ENCODE assay signal across 8 mouse cellular contexts in the genomic region with DNA sequence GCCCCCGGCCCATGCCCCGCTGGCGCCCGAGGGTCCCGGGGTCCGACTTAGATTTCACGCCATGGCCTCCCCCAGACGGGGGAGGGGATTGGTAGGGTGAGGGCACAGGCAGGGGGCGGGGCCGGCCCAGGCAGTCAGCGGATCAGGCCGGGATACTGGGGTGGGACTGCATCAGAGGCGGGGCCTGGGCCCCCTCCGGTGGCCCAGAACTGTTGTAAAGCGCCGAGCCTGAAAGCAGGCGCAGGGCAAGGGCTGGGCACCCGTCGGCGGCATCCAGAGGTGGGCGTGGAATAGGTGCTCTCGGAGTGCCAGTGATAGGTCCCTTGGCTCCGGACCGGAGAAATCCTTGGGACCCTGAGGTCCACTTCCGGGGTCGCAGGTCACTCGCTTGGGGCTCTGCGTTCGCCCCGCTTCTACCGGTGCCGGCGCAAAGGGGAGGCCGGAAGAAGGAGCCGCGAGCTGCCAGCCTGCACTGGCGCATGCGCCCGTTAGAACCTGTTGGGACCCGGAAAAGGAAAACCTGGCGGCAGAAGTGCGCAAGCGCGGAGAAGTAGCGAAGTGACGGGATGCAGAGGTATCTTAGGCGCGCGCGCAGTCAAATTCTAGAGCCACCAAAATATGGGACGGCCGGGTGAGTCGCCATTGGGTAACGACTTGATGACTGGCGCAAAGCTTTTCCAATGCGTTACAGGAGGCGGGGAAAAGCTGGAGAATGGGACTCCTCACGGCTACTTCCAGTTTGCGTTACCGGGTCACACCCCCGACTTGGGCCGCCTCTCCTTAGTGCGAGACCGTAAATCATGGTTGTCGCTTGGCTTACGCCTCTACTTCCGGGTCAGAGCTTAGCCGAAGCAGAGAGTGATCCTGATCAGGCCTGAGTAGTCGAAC. TPM values are rescaled to one million over a fixed set of nuclear protein-coding genes. Genes with fewer than 3 reads are reported as not detected.
DNase-seq lines count a peak whose midpoint lies in the region; ATAC-seq and TF ChIP-seq lines count a peak whose summit lies in the region.

Gene Map3k11 (plus strand): TSS at position 543 of the 888 bp plus-strand sequence.
Gene Pcnx3 (minus strand): TSS at position 709 of the 888 bp plus-strand sequence.

- H3K27ac ChIP-seq in embryonic facial prominence, embryonic 14.5 days (replicated peaks; ENCODE audit: low read depth, low read length) = peak within 1 kb of the TSS; percentile 97
- peak within 1 kb of the TSS; percentile 97 for H3K27ac ChIP-seq in heart, adult 2 months
- peak within 1 kb of the TSS; percentile 95 for H3K27ac ChIP-seq in limb, embryonic 13.5 days
- H3K27ac ChIP-seq in midbrain, embryonic 16.5 days (ENCODE audit: low read length) = peak within 1 kb of the TSS; percentile 79

- DNase-seq in 3T3-L1 (ENCODE audit: low read depth, low spot score) = peak; percentile 100
- peak; percentile 93 for DNase-seq in adrenal gland, postnatal 4 days (ENCODE audit: low spot score in 2 of 2)
- peak; percentile 100 for DNase-seq in embryonic facial prominence, embryonic 14.5 days (ENCODE audit: low spot score)
- DNase-seq in heart, adult 2 months = peak; percentile 93 to 99
- peak; percentile 99 for DNase-seq in kidney, adult 8-10 months
- peak; percentile 91 to 96 for DNase-seq in spleen, postnatal 10 days (ENCODE audit: low spot score in 2 of 2)

- peak within 1 kb of the TSS; percentile 88 for H3K4me3 ChIP-seq in embryonic facial prominence, embryonic 14.5 days (ENCODE audit: low read depth, low read length)
- H3K4me3 ChIP-seq in heart, adult 2 months = peak within 1 kb of the TSS; percentile 94
- H3K4me3 ChIP-seq in limb, embryonic 13.5 days = peak within 1 kb of the TSS; percentile 72
- peak within 1 kb of the TSS; percentile 70 for H3K4me3 ChIP-seq in midbrain, embryonic 16.5 days (ENCODE audit: low read depth, low read length)

- H3K36me3 ChIP-seq in embryonic facial prominence, embryonic 14.5 days (ENCODE audit: control insufficient read depth, insufficient read depth, low read length) = peaks cover 53% of the 10 kb centered on the region
- H3K36me3 ChIP-seq in heart, adult 2 months (ENCODE audit: control insufficient read depth, insufficient read depth, low read length) = no peaks in the 10 kb centered on the region
- H3K36me3 ChIP-seq in limb, embryonic 13.5 days = peaks cover 59% of the 10 kb centered on the region
- H3K36me3 ChIP-seq in midbrain, embryonic 16.5 days (ENCODE audit: control insufficient read depth, insufficient read depth, low read length) = peaks cover 22% of the 10 kb centered on the region

- peak; percentile 67; the same call in 1 of the 2 replicates for TF ChIP-seq EP300 in heart, adult 2 months (IDR thresholded peaks at IDR 0.05; ENCODE audit: insufficient read depth, low read depth, low read length)

- intact Hi-C loops in heart, adult 2 months (cut with DNase I) = loop anchor here (1.0 to 10.0 kb wide), 4 partner anchors 25 to 304 kb away; partner anchors contain the start of genes Kat5, Sart1 and Sipa1

- H3K4me2 ChIP-seq in embryonic facial prominence, embryonic 14.5 days (ENCODE audit: low read depth, low read length) = peak within 1 kb of the TSS; percentile 96
- peak within 1 kb of the TSS; percentile 99 for H3K4me2 ChIP-seq in limb, embryonic 13.5 days (replicated peaks)
- H3K4me2 ChIP-seq in midbrain, embryonic 16.5 days (ENCODE audit: low read length) = peak within 1 kb of the TSS; percentile 98

- H3K9ac ChIP-seq in embryonic facial prominence, embryonic 14.5 days (ENCODE audit: low read depth, low read length) = peak within 1 kb of the TSS; percentile 90
- peak within 1 kb of the TSS; percentile 78 for H3K9ac ChIP-seq in heart, adult 2 months (ENCODE audit: low read depth, low read length)
- peak within 1 kb of the TSS; percentile 95 for H3K9ac ChIP-seq in limb, embryonic 13.5 days
- peak within 1 kb of the TSS; percentile 84 for H3K9ac ChIP-seq in midbrain, embryonic 16.5 days (ENCODE audit: low read depth, low read length)

- TF ChIP-seq POLR2A in heart, adult 2 months (IDR thresholded peaks at IDR 0.05; ENCODE audit: insufficient read depth, low read depth, low read length) = no peak; the same call in 1 of the 2 replicates

- H3K79me2 ChIP-seq in heart, adult 2 months (replicated peaks; ENCODE audit: control insufficient read depth, insufficient read depth, low read length) = peaks cover 7% of the 10 kb centered on the region

- ATAC-seq in embryonic facial prominence, embryonic 14.5 days (ENCODE audit: low read depth) = peak; percentile 96
- ATAC-seq in limb, embryonic 13.5 days (ENCODE audit: low FRiP score, low read depth) = peak; percentile 94
- peak; percentile 96 for ATAC-seq in midbrain, embryonic 16.5 days

- peak; percentile 53 for TF ChIP-seq CTCF in heart, adult 2 months (IDR thresholded peaks at IDR 0.05)

- WGBS in embryonic facial prominence, embryonic 14.5 days = under 1% methylated on average over 50 of the region's 69 CpGs
- WGBS in heart, adult 2 months = under 1% methylated on average over 68 of the region's 69 CpGs
- WGBS in limb, embryonic 13.5 days = under 1% methylated on average over 68 of the region's 69 CpGs
- WGBS in midbrain, embryonic 16.5 days = under 1% methylated on average over 69 of the region's 69 CpGs

- H3K27me3 ChIP-seq in embryonic facial prominence, embryonic 14.5 days (replicated peaks; ENCODE audit: control insufficient read depth, insufficient read depth, low read length) = no peaks in the 10 kb centered on the region
- no peaks in the 10 kb centered on the region for H3K27me3 ChIP-seq in heart, adult 2 months (ENCODE audit: control insufficient read depth, insufficient read depth, low read length)
- H3K27me3 ChIP-seq in limb, embryonic 13.5 days = no peaks in the 10 kb centered on the region
- H3K27me3 ChIP-seq in midbrain, embryonic 16.5 days (ENCODE audit: control insufficient read depth, insufficient read depth, low read depth, low read length) = no peaks in the 10 kb centered on the region

- no peaks in the 10 kb centered on the region for H3K9me3 ChIP-seq in embryonic facial prominence, embryonic 14.5 days (ENCODE audit: control insufficient read depth, low read length)
- H3K9me3 ChIP-seq in limb, embryonic 13.5 days = no peaks in the 10 kb centered on the region
- H3K9me3 ChIP-seq in midbrain, embryonic 16.5 days (replicated peaks; ENCODE audit: control insufficient read depth, low read length, poor library complexity, severe bottlenecking) = no peaks in the 10 kb centered on the region

- peaks cover 25% of the 10 kb centered on the region for H3K4me1 ChIP-seq in embryonic facial prominence, embryonic 14.5 days (ENCODE audit: control insufficient read depth, insufficient read depth, low read length)
- H3K4me1 ChIP-seq in heart, adult 2 months (ENCODE audit: control insufficient read depth, insufficient read depth, low read length) = peaks cover 9% of the 10 kb centered on the region
- H3K4me1 ChIP-seq in limb, embryonic 13.5 days = peaks cover 46% of the 10 kb centered on the region
- H3K4me1 ChIP-seq in midbrain, embryonic 16.5 days (ENCODE audit: control insufficient read depth, insufficient read depth, low read length) = peaks cover 36% of the 10 kb centered on the region

RNA-seq across cellular contexts. Expression of gene Map3k11, which starts in this region (rescaled TPM):
- 10 to 100 TPM; 56.9 to 57.4 TPM for total RNA-seq in adrenal gland, postnatal 4 days (2021)
- 18.9 and 23.3 TPM in 2 replicates for polyA plus RNA-seq in embryonic facial prominence, embryonic 14.5 days (2014; fragmentation: Nextera tagmentation; extraction: Ambion mirVana)
- total RNA-seq in heart, adult 2 months (2021) = 10 to 100 TPM; 20.8 to 23.2 TPM
- polyA plus RNA-seq in heart, adult 2 months (2012; rRNA removed) = 31.5 and 31.9 TPM in 2 replicates
- 18.2 and 18.5 TPM in 2 replicates for polyA plus RNA-seq in limb, embryonic 13.5 days (2015; fragmentation: Nextera tagmentation; extraction: Ambion mirVana)
- 9.5 and 12.9 TPM in 2 replicates for polyA plus RNA-seq in midbrain, embryonic 16.5 days (2015; fragmentation: Nextera tagmentation; extraction: Ambion mirVana)

RNA-seq across cellular contexts. Expression of gene Pcnx3, which starts in this region (rescaled TPM):
- total RNA-seq in adrenal gland, postnatal 4 days (2021) = 100 to 1,000 TPM; 117 to 123 TPM
- 24.1 and 32.1 TPM in 2 replicates for polyA plus RNA-seq in embryonic facial prominence, embryonic 14.5 days (2014; fragmentation: Nextera tagmentation; extraction: Ambion mirVana)
- total RNA-seq in heart, adult 2 months (2021) = 10 to 100 TPM; 17.5 to 18.6 TPM
- 33.6 and 40.1 TPM in 2 replicates for polyA plus RNA-seq in heart, adult 2 months (2012; rRNA removed)
- 25.4 and 28.7 TPM in 2 replicates for polyA plus RNA-seq in limb, embryonic 13.5 days (2015; fragmentation: Nextera tagmentation; extraction: Ambion mirVana)
- polyA plus RNA-seq in midbrain, embryonic 16.5 days (2015; fragmentation: Nextera tagmentation; extraction: Ambion mirVana) = 23.9 and 25.3 TPM in 2 replicates

Comparison
In these comparisons a context has a peak if more than half of its experiments do, and no peak if none do; other contexts are left out.
1. Peak in every context shown above with its lines: DNase-seq, ATAC-seq, H3K4me3 ChIP-seq and H3K27ac ChIP-seq.
2. RNA of gene Pcnx3 (total RNA-seq): 117 to 123 TPM in adrenal gland, postnatal 4 days; 17.5 to 18.6 TPM in heart, adult 2 months; every median in the first group is over 4 times any median in the second.